Mouse (Mus musculus): ENCODE measurements around the gene Rsph1.

DNA sequence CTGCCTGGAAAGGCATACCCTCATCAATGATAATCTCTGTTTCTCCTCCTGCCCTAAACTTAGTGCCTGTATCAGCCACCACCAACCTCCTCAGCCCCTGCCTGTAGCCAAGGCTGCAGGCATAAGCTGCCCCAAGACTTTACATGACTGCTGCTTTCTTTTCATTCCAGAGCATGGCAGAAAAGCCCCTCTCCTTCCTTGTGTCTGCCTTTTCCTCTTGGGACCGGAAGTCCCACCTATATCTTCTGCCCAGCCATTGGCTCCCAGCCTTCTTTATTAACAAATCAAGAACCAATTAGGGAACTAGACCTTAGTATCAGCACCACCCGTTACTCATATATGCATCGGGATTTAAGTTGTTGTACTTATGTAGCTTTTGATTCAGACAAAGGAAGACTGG, 10.0 kb upstream of the Rsph1 start:
- TF ChIP-seq POLR2A (IDR thresholded peaks at IDR 0.05; ENCODE audit: low read depth, low read length) (no peak), POLR2AphosphoS2 (IDR thresholded peaks at IDR 0.05; ENCODE audit: low read depth, low read length) (no peak), GABPA (IDR thresholded peaks at IDR 0.05; ENCODE audit: insufficient replicate concordance, low read depth, low read length) (no peak), CTCF (conservative IDR thresholded peaks at IDR 0.05 in 1 of 2, IDR thresholded peaks at IDR 0.05 in 1 of 2; ENCODE audit: low read depth in 2 of 2, low read length in 2 of 2) (no peak), ZNF384 (IDR thresholded peaks at IDR 0.05; ENCODE audit: low read depth, low read length) (no peak), MAX (IDR thresholded peaks at IDR 0.05; ENCODE audit: low read length) (no peak)
